ENCODE assay signal across 12 mouse cellular contexts in the genomic region with DNA sequence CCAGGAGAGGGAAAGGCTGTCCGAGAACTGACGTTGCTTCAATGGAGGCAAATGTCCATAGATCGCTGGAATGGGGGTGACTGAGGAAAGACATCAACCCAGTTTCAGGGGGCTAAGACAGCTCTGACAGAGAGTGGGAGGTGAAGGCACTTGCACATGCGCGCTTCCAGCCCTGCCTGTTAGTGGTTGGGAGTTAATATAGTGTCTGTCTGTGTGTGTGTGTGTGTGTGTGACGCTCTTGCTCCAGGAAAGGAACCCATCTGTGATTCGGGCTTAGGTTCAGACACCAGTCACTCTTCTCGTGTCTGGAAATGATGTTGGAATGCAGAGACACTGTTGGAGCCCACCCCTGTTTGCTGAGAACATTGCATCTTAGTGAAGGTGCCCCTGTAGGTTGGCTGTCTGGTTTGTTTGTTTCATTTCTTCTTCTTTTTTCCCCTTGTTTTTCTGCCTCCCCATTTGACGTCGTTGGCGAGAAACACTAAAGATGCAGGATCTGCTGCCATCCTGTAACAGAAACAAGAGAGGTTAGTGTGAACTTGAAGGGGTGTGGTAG. TPM values are rescaled to one million over a fixed set of nuclear protein-coding genes. Genes with fewer than 3 reads are reported as not detected.
DNase-seq lines count a peak whose midpoint lies in the region; ATAC-seq and TF ChIP-seq lines count a peak whose summit lies in the region.
"Had no signal": no experiment of that assay in that cellular context is flagged by ENCODE, and none has a peak within 500 bp of the region (broad histone marks: within the 10 kb centered on the region; RNA-seq: fewer than 3 reads in every experiment).

No protein-coding gene starts in this region.

- no peak for DNase-seq in layer of hippocampus, adult 2 months (ENCODE audit: low spot score in 2 of 2)
- DNase-seq in layer of hippocampus, postnatal 10 days (ENCODE audit: low spot score in 2 of 2), result no peak
- peak; percentile 73 for DNase-seq in retina, embryonic 14.5 days (ENCODE audit: low spot score)
- no peak for DNase-seq in ovary, postnatal 36 days (ENCODE audit: low spot score)
- no peak for DNase-seq in lung, postnatal 25 days (ENCODE audit: low spot score)
- DNase-seq in layer of hippocampus, adult 9-11 months, result no peak

- peak overlapping the region; percentile 91 for H3K27ac ChIP-seq in layer of hippocampus, adult 2 months
- peak overlapping the region; percentile 91 for H3K27ac ChIP-seq in forebrain, embryonic 15.5 days (replicated peaks)
- H3K27ac ChIP-seq in limb, embryonic 12.5 days, result no peak overlapping the region

- peak overlapping the region; percentile 76 for H3K9ac ChIP-seq in forebrain, embryonic 15.5 days (replicated peaks)
- H3K9ac ChIP-seq in limb, embryonic 12.5 days (replicated peaks), result no peak overlapping the region

- TF ChIP-seq CTCF in layer of hippocampus, adult 2 months (conservative IDR thresholded peaks at IDR 0.05), result no peak

- no peak for ATAC-seq in forebrain, embryonic 15.5 days (replicated peaks)
- no peak for ATAC-seq in limb, embryonic 12.5 days (ENCODE audit: insufficient number of reproducible peaks, insufficient read depth, low FRiP score, low TSS enrichment, low read depth)
- ATAC-seq: CD4-positive, CD25-positive, alpha-beta regulatory T cell, adult 4 months had no signal

- 6% methylated on average over 11 of the region's 11 CpGs for WGBS in forebrain, embryonic 15.5 days
- under 1% methylated on average over 11 of the region's 11 CpGs for WGBS in limb, embryonic 12.5 days

- no peaks in the 10 kb centered on the region for H3K36me3 ChIP-seq in forebrain, embryonic 15.5 days
- no peaks in the 10 kb centered on the region for H3K36me3 ChIP-seq in limb, embryonic 12.5 days

- no peaks in the 10 kb centered on the region for H3K27me3 ChIP-seq in forebrain, embryonic 15.5 days
- H3K27me3 ChIP-seq in limb, embryonic 12.5 days, result peaks cover 96% of the 10 kb centered on the region

- H3K4me2 ChIP-seq in forebrain, embryonic 15.5 days (replicated peaks), result peak overlapping the region; percentile 89
- peak overlapping the region; percentile 97; the same call in 1 of the 2 replicates for H3K4me2 ChIP-seq in limb, embryonic 12.5 days

- H3K9me3 ChIP-seq in forebrain, embryonic 15.5 days, result no peaks in the 10 kb centered on the region
- peaks cover 4% of the 10 kb centered on the region; the same call in 1 of the 2 replicates for H3K9me3 ChIP-seq in limb, embryonic 12.5 days

- H3K4me3 ChIP-seq in layer of hippocampus, adult 2 months, result peak overlapping the region; percentile 73
- peak overlapping the region; percentile 80 for H3K4me3 ChIP-seq in forebrain, embryonic 15.5 days
- no peak overlapping the region for H3K4me3 ChIP-seq in limb, embryonic 12.5 days (replicated peaks)

- peaks cover 67% of the 10 kb centered on the region for H3K4me1 ChIP-seq in forebrain, embryonic 15.5 days
- H3K4me1 ChIP-seq in limb, embryonic 12.5 days (replicated peaks), result peaks cover 31% of the 10 kb centered on the region

RNA-seq across cellular contexts. Expression of a gene that starts 1.9 kb away (rescaled TPM):
- 1 to 10 TPM; 6.0 to 6.9 TPM for total RNA-seq in layer of hippocampus, adult 2 months (2021)
- 10 to 100 TPM; 11.2 to 11.5 TPM for total RNA-seq in layer of hippocampus, postnatal 10 days (2021)
- polyA plus RNA-seq in forebrain, embryonic 15.5 days (2015; fragmentation: Nextera tagmentation; extraction: Ambion mirVana), result 24.2 and 25.8 TPM in 2 replicates
- polyA plus RNA-seq in limb, embryonic 12.5 days (2016; fragmentation: Nextera tagmentation; extraction: Ambion mirVana), result 0.10 and 0.36 TPM in 2 replicates
- polyA plus RNA-seq: CD4-positive, CD25-positive, alpha-beta regulatory T cell, adult 4 months; heart, postnatal 0 days; liver, embryonic 16.5 days had no signal

RNA-seq across cellular contexts. Expression of a gene that starts 30.0 kb away (rescaled TPM):
- total RNA-seq in layer of hippocampus, adult 2 months (2021), result not detected
- not detected for total RNA-seq in layer of hippocampus, postnatal 10 days (2021)
- not detected in 2 replicates for polyA plus RNA-seq in forebrain, embryonic 15.5 days (2015; fragmentation: Nextera tagmentation; extraction: Ambion mirVana)
- 0.33 TPM in 1 of 2 replicates, not detected in the other for polyA plus RNA-seq in limb, embryonic 12.5 days (2016; fragmentation: Nextera tagmentation; extraction: Ambion mirVana)
- total RNA-seq: layer of hippocampus, postnatal 14 days had no signal
- polyA plus RNA-seq: CD4-positive, CD25-positive, alpha-beta regulatory T cell, adult 4 months; heart, postnatal 0 days had no signal
